Mouse (Mus musculus) lung, embryonic 16.5 days (tissue): ENCODE results near the gene Camta1. TPM values are rescaled to one million over a fixed set of nuclear protein-coding genes. Genes with fewer than 3 reads are reported as not detected.

Source experiments
- ATAC-seq: fragments of 200-750 bp; cut with Nextera tagmentation; 2 replicates; pipeline ENCODE4 v1.8.0; 2017; ENCODE audit warnings: low read depth, mild to moderate bottlenecking, moderate library complexity
- H3K27ac ChIP-seq: fragments of 300-500 bp; sonication (generic); 2 replicates; pipeline ENCODE4 v1.5.1; 2014; ENCODE audit warnings: mild to moderate bottlenecking, control low read depth, low read length
- H3K27me3 ChIP-seq: fragments of 300-500 bp; sonication (generic); 2 replicates; pipeline ENCODE4 v1.6.1; 2014; ENCODE audit warnings: low read depth, low read length, mixed read lengths; ENCODE audit not compliant: control insufficient read depth, insufficient read depth
- H3K36me3 ChIP-seq: fragments of 300-500 bp; sonication (generic); 2 replicates; pipeline ENCODE4 v1.6.1; 2014; ENCODE audit warnings: low read length; ENCODE audit not compliant: control insufficient read depth, insufficient read depth
- H3K4me1 ChIP-seq: fragments of 300-500 bp; sonication (generic); replicated peaks from 2 replicates; pipeline ENCODE4 v1.6.1; 2014; ENCODE audit warnings: low read length, mixed read lengths; ENCODE audit not compliant: control insufficient read depth, insufficient read depth
- H3K4me2 ChIP-seq: fragments of 300-500 bp; sonication (generic); 2 replicates; pipeline ENCODE4 v1.6.1; 2014; ENCODE audit warnings: low read depth, low read length, control low read depth
- H3K4me3 ChIP-seq: fragments of 300-500 bp; sonication (generic); 2 replicates; pipeline ENCODE4 v1.5.1; 2014; ENCODE audit warnings: mild to moderate bottlenecking, low read length, control low read depth
- H3K9ac ChIP-seq: fragments of 300-500 bp; sonication (generic); 2 replicates; pipeline ENCODE4 v1.6.1; 2014; ENCODE audit warnings: low read length, control low read depth
- H3K9me3 ChIP-seq: fragments of 300-500 bp; sonication (generic); 2 replicates; pipeline ENCODE4 v1.6.1; 2016; ENCODE audit warnings: low read length; ENCODE audit not compliant: control insufficient read depth
- WGBS: fragments of 180-500 bp; shearing (Covaris S2); extraction: QIAGEN DNeasy Blood & Tissue Kit; methylation state at CpG from one replicate; pipeline ENCODE4 v1.1.7; 2014; 5-methylcytosine and 5-hydroxymethylcytosine counted together
- polyA plus RNA-seq: library from polyadenylated mRNA; unstranded; fragments of >200 nt; fragmentation: Nextera tagmentation; extraction: Ambion mirVana; gene quantifications from 2 replicates; pipeline ENCODE4 v1.2.1, GENCODE M21; 2015

Gene Camta1
- polyA plus RNA-seq, 1 experiment from 2014 or later = 89.4 TPM

GRCm38 (mm10) chr4:151376234-151376633, 485.4 kb downstream of the Camta1 start:
- H3K4me2 ChIP-seq = no peak overlapping the region
- H3K27ac ChIP-seq = no peak overlapping the region
- H3K27me3 ChIP-seq = no peaks in the 10 kb centered on the region
- H3K4me3 ChIP-seq = no peak overlapping the region
- H3K36me3 ChIP-seq = no peaks in the 10 kb centered on the region
- no peak for ATAC-seq
- no peaks in the 10 kb centered on the region for H3K9me3 ChIP-seq
- no peak overlapping the region for H3K9ac ChIP-seq
- H3K4me1 ChIP-seq = no peaks in the 10 kb centered on the region; the same call in 1 of the 2 replicates
- WGBS = 81% methylated on average over 26 of the region's 26 CpGs

DNA sequence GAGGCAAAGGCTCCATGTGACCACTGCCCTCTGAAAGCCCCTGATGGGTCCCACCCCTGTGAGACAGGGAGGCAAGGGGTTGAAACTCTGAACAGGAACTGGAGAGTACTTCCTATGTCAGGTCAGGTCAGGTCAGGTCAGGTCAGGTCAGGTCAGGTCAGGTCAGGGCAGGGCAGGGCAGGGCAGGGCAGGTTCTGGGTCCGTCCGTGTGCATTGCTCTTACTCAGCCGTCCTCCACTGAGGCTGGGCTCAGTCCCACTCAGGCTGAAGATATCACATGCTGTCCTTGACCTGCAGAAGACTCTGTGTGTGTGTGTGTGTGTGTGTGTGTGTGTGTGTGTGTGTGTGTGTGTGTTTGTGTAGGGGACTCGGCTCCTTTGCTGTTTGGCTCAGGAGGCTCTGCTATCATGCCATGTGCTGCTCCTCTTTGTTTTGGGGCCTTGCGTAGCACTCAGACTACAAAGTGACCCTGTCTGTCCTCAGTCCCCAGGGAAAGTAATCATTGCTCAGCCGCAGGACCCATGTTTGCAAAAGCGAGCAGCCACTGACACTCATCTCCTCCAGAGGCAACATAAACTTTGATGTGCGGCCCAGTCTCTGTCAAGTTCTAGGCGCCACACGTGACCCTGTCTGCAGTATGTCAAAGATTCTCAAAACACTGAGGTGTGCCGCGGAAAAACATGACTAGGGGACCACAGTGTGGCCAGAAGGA, 488.7 kb downstream of the Camta1 start:
- H3K4me3 ChIP-seq = no peak overlapping the region
- H3K4me2 ChIP-seq = no peak overlapping the region
- no peaks in the 10 kb centered on the region for H3K9me3 ChIP-seq
- ATAC-seq = peak; percentile 77
- 29% methylated on average over 11 of the region's 12 CpGs for WGBS
- H3K36me3 ChIP-seq = no peaks in the 10 kb centered on the region
- H3K27ac ChIP-seq = no peak overlapping the region
- H3K27me3 ChIP-seq = no peaks in the 10 kb centered on the region
- H3K9ac ChIP-seq = no peak overlapping the region
- no peaks in the 10 kb centered on the region; the same call in 1 of the 2 replicates for H3K4me1 ChIP-seq

DNA sequence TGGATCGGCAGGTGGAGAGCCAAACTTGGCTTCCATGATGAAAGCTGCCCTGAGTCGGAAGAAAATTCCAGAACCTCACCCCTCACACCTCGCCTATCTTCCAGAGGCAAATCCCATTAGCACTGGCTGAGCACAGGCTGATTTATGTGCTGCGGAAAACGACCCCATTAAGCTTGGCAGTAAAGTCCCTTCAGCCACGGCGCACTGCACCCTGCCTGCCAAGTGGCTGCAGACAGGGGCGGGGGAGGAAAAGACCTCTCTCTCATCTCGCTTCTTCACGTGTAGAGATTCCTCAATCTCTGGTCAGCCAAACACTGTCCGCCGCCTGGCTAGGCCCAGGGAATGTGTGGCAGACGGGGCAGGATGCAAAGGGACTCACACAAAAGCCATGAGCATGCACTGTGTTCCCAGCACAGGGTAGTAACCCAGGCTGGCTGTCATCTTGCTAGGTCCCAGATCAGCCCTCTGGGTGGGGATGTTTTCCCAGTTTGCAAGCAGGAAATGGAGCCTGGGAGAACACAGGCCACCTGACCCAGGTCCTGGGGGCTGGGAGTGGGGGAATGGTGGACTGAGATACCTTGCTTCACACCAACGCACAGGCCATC, 494.6 kb downstream of the Camta1 start:
- H3K27ac ChIP-seq = no peak overlapping the region
- no peaks in the 10 kb centered on the region for H3K9me3 ChIP-seq
- peaks cover 11% of the 10 kb centered on the region for H3K27me3 ChIP-seq
- H3K36me3 ChIP-seq = no peaks in the 10 kb centered on the region
- no peak overlapping the region for H3K9ac ChIP-seq
- no peaks in the 10 kb centered on the region for H3K4me1 ChIP-seq
- H3K4me3 ChIP-seq = no peak overlapping the region
- whole genome bisulfite sequencing = 31% methylated on average over 14 of the region's 14 CpGs
- H3K4me2 ChIP-seq = no peak overlapping the region
- peak; percentile 66 for ATAC-seq

DNA sequence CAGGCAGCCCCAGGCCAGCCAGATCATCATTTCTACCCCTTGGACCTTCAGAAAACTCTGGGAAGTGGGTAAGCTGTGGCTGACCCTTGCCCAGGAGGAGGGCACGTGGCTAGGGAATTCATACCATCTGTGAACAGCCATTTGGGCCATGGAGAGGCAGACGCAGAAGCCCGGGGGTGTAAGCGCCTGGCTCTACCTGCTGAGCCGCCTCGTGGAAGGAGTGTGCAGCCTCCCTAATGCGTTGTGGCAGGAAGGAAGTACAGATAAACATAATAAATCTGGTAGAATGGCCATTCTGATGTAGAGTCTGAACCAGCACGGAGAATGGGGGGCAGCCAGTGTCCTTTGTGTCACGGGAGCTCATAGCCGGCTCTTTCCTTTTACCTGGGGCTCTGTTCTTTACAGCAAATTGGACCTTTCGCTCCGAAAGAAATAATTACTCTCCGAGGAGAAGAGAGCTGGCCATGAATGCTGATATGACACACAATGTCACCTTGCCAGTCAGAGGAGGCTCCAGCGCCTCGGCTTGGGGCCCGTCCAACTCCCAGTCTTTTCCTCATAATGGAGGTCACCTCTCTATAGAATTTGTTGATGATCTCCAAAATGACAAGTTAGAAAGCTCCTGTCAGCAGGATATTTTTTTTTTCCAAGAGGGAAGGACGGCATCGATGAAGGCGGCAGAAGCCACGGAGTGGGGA, 500.6 kb downstream of the Camta1 start:
- Histone ChIP-seq H3K36me3 (no peaks in the 10 kb centered on the region), H3K4me3 (no peak overlapping the region), H3K9ac (no peak overlapping the region), H3K9me3 (no peaks in the 10 kb centered on the region), H3K4me2 (no peak overlapping the region), H3K27ac (no peak overlapping the region), H3K27me3 (peaks cover 13% of the 10 kb centered on the region), H3K4me1 (no peaks in the 10 kb centered on the region)
- ATAC-seq = no peak
- 53% methylated on average over 20 of the region's 20 CpGs for WGBS

DNA sequence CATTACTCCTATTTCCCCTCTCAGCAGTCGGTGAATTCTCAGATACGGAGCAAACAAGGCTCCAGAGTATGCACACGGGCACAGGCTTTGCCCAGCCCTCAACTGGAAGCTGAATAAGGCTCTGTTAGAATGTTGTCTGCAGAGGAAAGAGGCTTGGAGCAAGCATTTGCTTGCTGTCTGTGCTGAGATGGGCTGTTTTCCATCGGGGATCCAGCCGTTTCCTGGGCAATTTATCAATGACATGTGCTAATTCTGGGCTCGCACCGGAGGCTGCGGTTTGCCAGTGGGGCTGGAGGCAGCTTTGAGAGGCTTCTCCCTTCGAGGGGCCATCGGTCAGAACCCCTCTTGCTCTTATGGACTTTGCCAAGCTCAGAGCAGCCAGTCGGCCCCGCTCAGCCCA, 506.2 kb downstream of the Camta1 start:
- no peak overlapping the region for H3K27ac ChIP-seq
- H3K4me1 ChIP-seq = peaks cover 6% of the 10 kb centered on the region; the same call in 1 of the 2 replicates
- ATAC-seq = no peak
- WGBS = 16% methylated on average over 12 of the region's 12 CpGs
- no peaks in the 10 kb centered on the region for H3K36me3 ChIP-seq
- no peaks in the 10 kb centered on the region for H3K9me3 ChIP-seq
- H3K4me2 ChIP-seq = no peak overlapping the region
- no peak overlapping the region for H3K4me3 ChIP-seq
- no peak overlapping the region for H3K9ac ChIP-seq
- H3K27me3 ChIP-seq = no peaks in the 10 kb centered on the region; the same call in none of the 2 replicates

GRCm38 (mm10) chr4:151352791-151353190, 508.9 kb downstream of the Camta1 start:
- H3K27me3 ChIP-seq = no peaks in the 10 kb centered on the region; the same call in none of the 2 replicates
- H3K36me3 ChIP-seq = no peaks in the 10 kb centered on the region
- H3K27ac ChIP-seq = no peak overlapping the region
- peaks cover 6% of the 10 kb centered on the region; the same call in 1 of the 2 replicates for H3K4me1 ChIP-seq
- no peak for ATAC-seq
- WGBS = 64% methylated on average over 2 of the region's 2 CpGs
- no peaks in the 10 kb centered on the region for H3K9me3 ChIP-seq
- no peak overlapping the region for H3K4me2 ChIP-seq
- H3K9ac ChIP-seq = no peak overlapping the region
- H3K4me3 ChIP-seq = no peak overlapping the region

DNA sequence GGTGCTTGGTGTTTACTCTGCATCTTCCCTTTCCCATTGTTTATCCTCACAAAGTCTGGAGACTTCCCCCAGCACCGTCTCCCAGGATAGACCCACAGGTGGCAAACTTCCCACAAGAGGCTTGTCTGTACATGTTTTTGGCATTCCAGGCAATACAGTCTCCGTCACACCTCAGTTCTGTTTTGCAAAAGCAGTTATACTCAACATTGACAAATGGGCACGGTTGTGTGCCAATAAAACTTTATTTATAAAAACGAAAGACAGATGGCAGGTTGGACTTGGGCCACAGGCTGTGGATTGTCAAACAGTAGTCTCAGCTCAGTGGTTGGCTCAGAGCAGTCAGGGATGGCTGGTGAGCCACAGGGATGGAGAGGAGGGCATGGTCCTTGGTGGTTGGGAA, 509.4 kb downstream of the Camta1 start:
- Histone ChIP-seq H3K9ac (no peak overlapping the region), H3K27ac (no peak overlapping the region), H3K36me3 (no peaks in the 10 kb centered on the region), H3K4me1 (peaks cover 6% of the 10 kb centered on the region; the same call in 1 of the 2 replicates), H3K4me3 (no peak overlapping the region), H3K9me3 (no peaks in the 10 kb centered on the region), H3K27me3 (no peaks in the 10 kb centered on the region; the same call in none of the 2 replicates), H3K4me2 (no peak overlapping the region)
- ATAC-seq = no peak
- WGBS = 53% methylated on average over 4 of the region's 4 CpGs

DNA sequence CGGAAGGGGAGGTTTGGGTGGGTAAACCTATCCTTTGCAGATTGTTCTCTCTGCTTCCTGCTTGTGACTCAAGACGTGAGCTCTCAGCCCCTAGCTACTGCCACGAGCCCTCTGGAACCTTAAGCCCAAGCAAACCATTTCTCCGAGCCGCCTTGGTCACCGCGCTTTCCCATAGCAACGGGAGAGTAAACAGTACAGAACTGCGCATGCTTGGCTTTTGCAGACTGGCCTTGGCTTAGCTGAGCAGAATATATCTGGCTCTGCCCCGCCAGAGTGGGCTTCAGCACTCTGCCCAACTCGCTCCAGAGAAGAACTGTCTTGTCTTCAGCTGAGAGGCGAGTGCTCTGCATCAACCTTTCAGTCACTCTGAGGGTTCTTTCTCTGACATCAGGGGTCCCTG, 509.9 kb downstream of the Camta1 start:
- no peak overlapping the region; the same call in 1 of the 2 replicates for H3K4me2 ChIP-seq
- no peak overlapping the region for H3K27ac ChIP-seq
- no peaks in the 10 kb centered on the region for H3K9me3 ChIP-seq
- H3K4me1 ChIP-seq = peaks cover 6% of the 10 kb centered on the region; the same call in 1 of the 2 replicates
- no peak overlapping the region for H3K9ac ChIP-seq
- H3K4me3 ChIP-seq = no peak overlapping the region
- ATAC-seq = peak; percentile 41; the same call in 1 of the 2 replicates
- 21% methylated on average over 12 of the region's 12 CpGs for WGBS
- no peaks in the 10 kb centered on the region; the same call in none of the 2 replicates for H3K27me3 ChIP-seq
- H3K36me3 ChIP-seq = no peaks in the 10 kb centered on the region

GRCm38 (mm10) chr4:151347620-151348019, 514.1 kb downstream of the Camta1 start:
- Histone ChIP-seq H3K27ac (no peak overlapping the region), H3K9ac (no peak overlapping the region), H3K36me3 (no peaks in the 10 kb centered on the region), H3K4me3 (no peak overlapping the region), H3K27me3 (no peaks in the 10 kb centered on the region), H3K9me3 (no peaks in the 10 kb centered on the region), H3K4me1 (peaks cover 6% of the 10 kb centered on the region; the same call in 1 of the 2 replicates), H3K4me2 (no peak overlapping the region)
- 51% methylated on average over 6 of the region's 6 CpGs for WGBS
- ATAC-seq = no peak
